Mouse (Mus musculus) thymus, postnatal 0 days (tissue): ENCODE data around the gene Prr14l. TPM values are rescaled to one million over a fixed set of nuclear protein-coding genes. Genes with fewer than 3 reads are reported as not detected.
"Not testable (repeated sequence)": the region's sequence is repeated elsewhere in the genome, so short reads cannot be mapped to it uniquely, and the experiment has no call there.

Experiments used
- DNase-seq: peaks from one replicate; pipeline ENCODE4 v3.0.0-alpha.2; 2015; ENCODE audit warnings: low spot score
- polyA plus RNA-seq: library from polyadenylated mRNA; unstranded; fragments of >200 nt; fragmentation: Nextera tagmentation; extraction: Ambion mirVana; gene quantifications from 2 replicates; pipeline ENCODE4 v1.2.1, GENCODE M21; 2015

Gene Prr14l
- polyA plus RNA-seq, 1 experiment from 2014 or later, result 22.1 TPM

GRCm38 (mm10) chr5:32786454-32786853, 67.6 kb downstream of the Prr14l start:
- not testable (repeated sequence) for DNase-seq

DNA sequence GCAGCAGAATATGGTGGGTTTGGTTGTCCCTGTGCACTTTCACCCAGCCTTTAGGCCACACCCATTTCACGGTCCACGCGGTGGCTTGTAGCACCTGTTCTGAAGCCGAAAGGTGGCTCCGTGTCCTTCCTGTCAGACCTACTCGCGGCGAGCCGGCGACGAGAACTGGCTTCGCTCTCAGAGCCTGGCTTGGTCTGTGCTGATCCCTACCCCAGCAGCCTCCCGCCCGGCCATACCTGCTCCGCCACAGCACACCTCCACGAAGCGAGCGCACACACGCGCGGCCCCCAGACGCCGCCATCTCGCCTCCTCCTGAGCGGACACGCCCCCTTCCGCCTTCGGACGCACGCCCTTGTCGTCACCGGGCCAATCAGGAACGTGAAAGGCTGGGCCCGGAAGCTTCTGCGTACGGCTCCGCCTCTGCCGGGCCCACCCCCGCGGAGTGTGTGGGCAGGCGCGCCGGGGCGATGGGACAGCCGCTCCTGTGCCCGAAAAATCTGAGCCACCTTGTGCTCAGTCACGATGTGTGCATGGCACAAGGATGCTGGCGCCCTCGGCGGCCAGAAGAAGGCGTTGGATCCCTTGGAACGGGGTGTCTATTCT, 68.6 kb downstream of the Prr14l start, which contains the start of gene Pisd:
Gene Pisd (minus strand): TSS at position 334 of the 603 bp plus-strand sequence.
- DNase-seq, result peak; percentile 96

GRCm38 (mm10) chr5:32784726-32785125, 69.3 kb downstream of the Prr14l start:
- DNase-seq, result no peak

GRCm38 (mm10) chr5:32781596-32781995, 72.5 kb downstream of the Prr14l start:
- DNase-seq, result no peak

GRCm38 (mm10) chr5:32778168-32778567, 75.9 kb downstream of the Prr14l start:
- DNase-seq, result no peak

GRCm38 (mm10) chr5:32772361-32772760, 81.7 kb downstream of the Prr14l start:
- DNase-seq, result no peak

- DNase-seq, result no peak
Measured at GRCm38 (mm10) chr5:32767636-32768373, 86.3 kb downstream of the Prr14l start.

GRCm38 (mm10) chr5:32767004-32767403, 87.1 kb downstream of the Prr14l start:
- DNase-seq, result no peak

GRCm38 (mm10) chr5:32761566-32762140, 92.4 kb downstream of the Prr14l start:
- DNase-seq, result no peak

DNA sequence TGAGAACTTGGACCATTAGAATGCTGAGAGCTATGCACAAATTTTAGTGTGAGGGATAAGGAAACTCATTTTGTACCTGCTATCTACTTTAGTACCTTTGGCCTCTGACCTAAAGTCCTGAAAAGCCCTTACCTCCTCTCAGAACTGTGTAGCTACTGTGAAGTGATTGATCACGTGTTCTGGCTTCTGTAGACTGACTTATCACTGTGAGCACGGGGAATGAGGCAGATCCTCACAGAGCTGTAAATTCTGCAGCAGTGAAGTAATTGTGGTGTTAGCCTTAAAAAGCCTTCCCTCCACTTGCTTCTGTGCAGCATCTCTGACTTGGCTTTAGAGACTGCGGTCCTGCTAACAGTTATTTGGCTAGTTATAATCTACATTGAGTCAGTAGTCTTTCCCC, 93.3 kb downstream of the Prr14l start:
- DNase-seq, result no peak

- not testable (repeated sequence) for DNase-seq
Measured at GRCm38 (mm10) chr5:32760352-32760751, 93.7 kb downstream of the Prr14l start.

DNA sequence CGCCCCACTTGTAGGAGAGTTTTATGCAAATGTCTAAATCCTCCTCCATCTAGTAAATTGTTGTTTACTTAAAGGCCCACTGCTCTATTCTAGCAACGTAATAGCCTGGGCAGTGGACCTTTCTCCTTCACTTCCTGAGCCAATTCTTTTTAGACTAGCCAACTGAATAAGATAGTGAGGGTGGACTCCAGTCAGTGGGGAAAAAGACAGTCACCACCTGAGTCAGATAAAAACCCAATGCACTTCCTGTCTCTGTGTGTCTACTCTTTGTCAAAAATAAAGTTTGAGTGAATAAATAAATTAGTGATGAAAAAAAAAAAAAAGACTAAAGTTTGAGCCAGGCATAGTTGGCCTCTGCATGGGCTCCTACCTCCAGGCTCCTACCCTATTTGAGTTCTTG, 94.4 kb downstream of the Prr14l start:
- DNase-seq, result no peak

DNA sequence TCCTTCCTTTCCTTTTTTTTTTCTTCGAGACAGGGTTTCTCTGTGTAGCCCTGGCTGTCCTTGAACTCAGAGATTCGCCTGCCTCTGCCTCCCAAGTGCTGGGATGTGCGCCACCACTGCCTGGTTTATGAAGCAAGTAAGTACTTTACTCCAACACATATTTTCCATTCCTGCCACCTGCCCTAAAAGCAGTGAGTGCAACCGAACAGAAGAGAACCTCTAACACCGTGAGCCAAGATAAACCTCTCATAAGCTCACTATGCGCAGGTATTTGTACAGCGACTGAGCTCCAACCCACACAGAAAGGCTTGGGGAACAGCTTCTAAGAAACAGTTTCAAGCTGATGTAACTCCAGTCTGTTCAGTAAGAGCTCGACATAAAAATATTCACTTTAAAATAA, 97.9 kb downstream of the Prr14l start:
- DNase-seq, result no peak

DNA sequence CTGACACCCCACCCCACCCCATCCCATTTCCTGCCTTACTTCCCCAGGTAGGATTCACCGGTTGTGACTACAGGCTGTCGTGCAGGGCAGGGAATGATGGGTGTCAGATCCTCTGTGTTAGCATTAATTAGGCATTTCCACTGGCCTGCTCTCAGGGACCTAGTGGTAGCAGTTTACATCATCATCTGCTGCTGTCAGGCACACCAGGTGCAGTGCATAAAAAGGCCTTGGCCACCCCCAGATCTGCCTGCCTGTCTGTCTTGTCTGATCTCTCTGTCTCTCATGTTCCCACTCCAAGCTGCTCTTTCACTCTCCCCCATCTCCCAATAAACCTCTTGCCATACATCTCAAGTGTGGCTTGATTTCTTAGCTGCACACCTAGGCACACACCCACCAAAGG, 102.3 kb downstream of the Prr14l start:
- no peak for DNase-seq

GRCm38 (mm10) chr5:32748936-32749335, 105.1 kb downstream of the Prr14l start:
- DNase-seq, result peak; percentile 71

- DNase-seq, result peak; percentile 76
Measured at GRCm38 (mm10) chr5:32747650-32748375, 106.2 kb downstream of the Prr14l start.

GRCm38 (mm10) chr5:32745705-32746655, 108.1 kb downstream of the Prr14l start:
- no peak for DNase-seq

GRCm38 (mm10) chr5:32742149-32742548, 111.9 kb downstream of the Prr14l start:
- no peak for DNase-seq

- DNase-seq, result not testable (repeated sequence)
Measured at GRCm38 (mm10) chr5:32741377-32741776, 112.7 kb downstream of the Prr14l start.

- DNase-seq, result not testable (repeated sequence)
Measured at GRCm38 (mm10) chr5:32740850-32741249, 113.2 kb downstream of the Prr14l start.

DNA sequence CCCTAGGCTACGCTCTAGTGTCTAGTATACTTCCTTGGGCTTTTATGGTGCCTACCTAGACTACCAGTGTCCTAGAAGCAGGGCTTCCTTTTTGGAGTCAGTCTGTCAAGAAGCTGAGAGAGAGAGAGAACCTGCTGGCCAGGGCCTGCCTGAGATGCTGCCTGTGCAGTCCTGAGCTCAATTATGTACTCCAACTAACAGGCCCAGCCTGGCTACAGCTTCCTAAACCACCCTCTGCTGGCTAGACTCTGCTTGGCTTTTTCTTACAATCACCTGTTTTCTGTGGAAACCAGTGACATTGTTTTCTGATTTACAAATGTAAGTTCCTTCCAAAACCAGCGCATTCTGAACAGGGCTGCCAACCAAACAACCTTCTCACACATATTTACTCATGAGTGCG, 113.9 kb downstream of the Prr14l start:
- no peak for DNase-seq
